Mouse (Mus musculus): ENCODE data around the gene Armcx3. TPM values are rescaled to one million over a fixed set of nuclear protein-coding genes. Genes with fewer than 3 reads are reported as not detected.

Armcx3 gene
- 41.3 and 46.6 TPM in 2 replicates for polyA plus RNA-seq (2012; rRNA removed)

GRCm38 (mm10) chrX:134756434-134757292 is at the start of gene Armcx3:
TSS of gene Armcx3 (plus strand) at chrX:134756595.

GRCm38 (mm10) chrX:134717752-134718308 is 38.6 kb upstream of the Armcx3 start, which contains the start of gene Armcx1:
TSS of gene Armcx1 (plus strand) at chrX:134717963.

GRCm38 (mm10) chrX:134750764-134751592 is 5.4 kb upstream of the Armcx3 start, which contains the start of gene Armcx6:
TSS of gene Armcx6 (minus strand) at chrX:134751417.

GRCm38 (mm10) chrX:134808755-134809224 is 52.4 kb downstream of the Armcx3 start, which contains the start of gene Armcx2:
TSS of gene Armcx2 (minus strand) at chrX:134809221.

Other genes with a start within 250 kb of the Armcx3 start
- 18.5 and 23.3 TPM in 2 replicates for gene Timm8a1, start 214.7 kb upstream of the Armcx3 start, polyA plus RNA-seq (2012; rRNA removed)
- gene Btk, start 173.0 kb upstream of the Armcx3 start, polyA plus RNA-seq (2012; rRNA removed): 2.8 and 3.7 TPM in 2 replicates
- 1,456 and 2,072 TPM in 2 replicates for gene Rpl36a, start 170.9 kb upstream of the Armcx3 start, polyA plus RNA-seq (2012; rRNA removed)
- gene Gla, start 155.5 kb upstream of the Armcx3 start, polyA plus RNA-seq (2012; rRNA removed): 5.5 and 6.5 TPM in 2 replicates
- 123 and 138 TPM in 2 replicates for gene Hnrnph2, start 155.4 kb upstream of the Armcx3 start, polyA plus RNA-seq (2012; rRNA removed)
- 35.6 and 49.8 TPM in 2 replicates for gene Armcx4, start 70.1 kb upstream of the Armcx3 start, polyA plus RNA-seq (2012; rRNA removed)
- 65.0 and 73.3 TPM in 2 replicates for gene Armcx1, start 38.6 kb upstream of the Armcx3 start, polyA plus RNA-seq (2012; rRNA removed)
- 27.3 and 30.3 TPM in 2 replicates for gene Armcx6, start 5.2 kb upstream of the Armcx3 start, polyA plus RNA-seq (2012; rRNA removed)
- 77.6 and 90.4 TPM in 2 replicates for gene Armcx2, start 52.6 kb downstream of the Armcx3 start, polyA plus RNA-seq (2012; rRNA removed)
- 0.35 and 0.60 TPM in 2 replicates for gene Nxf2, start 208.2 kb downstream of the Armcx3 start, polyA plus RNA-seq (2012; rRNA removed)